Mouse (Mus musculus) stomach, postnatal 0 days (tissue): ENCODE data around the gene Olfr68.

Experiments
- CTCF ChIP-seq: IDR thresholded peaks from 2 replicates; pipeline ENCODE4 v1.5.1; 2016; ENCODE audit warnings: antibody characterized with exemption, low read depth, mild to moderate bottlenecking, moderate library complexity
- EP300 ChIP-seq: optimal IDR thresholded peaks from 2 replicates; pipeline ENCODE3; 2016; ENCODE audit warnings: antibody characterized with exemption

GRCm38 (mm10) chr7:103744843-103745242 lies 34.7 kb downstream of the Olfr68 start, which contains the start of gene Olfr629:
- TF ChIP-seq CTCF, result no peak
- no peak for TF ChIP-seq EP300
